Mouse (Mus musculus): ENCODE results near the gene Myrf. TPM values are rescaled to one million over a fixed set of nuclear protein-coding genes. Genes with fewer than 3 reads are reported as not detected.
A peak's percentile ranks its signal among the peaks of the same experiment; 100 is the strongest.

Myrf gene
- total RNA-seq, 4 experiments from 2014 or later, result 4.1 to 8.0 (median 7.2) TPM

- no peak for DNase-seq (ENCODE audit: low spot score)
Measured at GRCm38 (mm10) chr19:10248128-10248527, 7.6 kb upstream of the Myrf start.

DNA sequence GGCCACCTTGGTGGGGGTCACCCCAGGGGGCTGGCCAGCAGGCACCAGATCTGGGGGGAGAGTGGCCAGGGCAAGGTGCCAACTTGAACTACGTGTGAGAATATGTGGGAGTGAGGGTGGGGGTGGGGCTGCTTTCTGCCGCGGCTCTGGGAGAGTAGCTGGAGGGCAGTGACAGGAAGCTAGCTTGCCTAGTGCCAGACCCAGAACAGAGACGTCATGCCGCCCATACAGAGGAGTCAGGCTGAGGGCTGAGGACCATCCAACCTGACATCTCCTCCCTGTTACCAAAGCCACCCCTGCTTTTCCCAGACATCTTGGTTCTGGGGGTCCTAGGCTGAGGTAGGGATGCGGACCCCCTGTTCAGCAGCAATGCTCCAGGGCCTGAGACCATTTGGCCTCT is 6.6 kb upstream of the Myrf start:
- DNase-seq (ENCODE audit: low spot score), result no peak

GRCm38 (mm10) chr19:10244183-10244582 is 3.6 kb upstream of the Myrf start:
- peak; percentile 19 for DNase-seq (ENCODE audit: low spot score)

DNA sequence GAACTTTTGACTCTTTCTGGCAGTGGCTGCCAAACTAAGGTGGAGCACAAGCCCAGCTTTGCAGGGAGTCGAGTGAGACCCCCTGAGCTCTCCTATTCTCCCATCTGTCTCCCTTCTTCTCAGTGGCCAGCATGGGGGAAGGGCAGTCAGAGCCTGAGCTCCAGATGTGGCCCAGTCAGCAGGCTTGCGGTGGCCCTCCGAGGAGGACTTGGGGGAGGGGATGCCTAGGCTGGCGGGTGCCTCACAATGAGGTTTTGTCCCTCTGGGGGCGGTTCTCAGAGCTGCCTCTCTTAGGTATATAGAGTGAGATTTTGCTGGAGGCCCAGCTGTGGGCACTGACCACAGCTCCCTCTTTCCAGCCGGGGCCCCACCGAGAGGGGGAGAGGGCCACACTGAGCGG is 2.4 kb upstream of the Myrf start:
- no peak for DNase-seq (ENCODE audit: low spot score)

GRCm38 (mm10) chr19:10239975-10240653 is 434 bp downstream of the Myrf start:
- DNase-seq (ENCODE audit: low spot score), result no peak

- no peak for DNase-seq (ENCODE audit: low spot score)
Measured at GRCm38 (mm10) chr19:10239419-10239818, 1.1 kb downstream of the Myrf start.

GRCm38 (mm10) chr19:10238477-10238876 is 2.1 kb downstream of the Myrf start:
- DNase-seq (ENCODE audit: low spot score), result no peak

- no peak for DNase-seq (ENCODE audit: low spot score)
Measured at GRCm38 (mm10) chr19:10235784-10236565, 4.6 kb downstream of the Myrf start.

GRCm38 (mm10) chr19:10232327-10233017 is 8.1 kb downstream of the Myrf start:
- DNase-seq (ENCODE audit: low spot score), result no peak

DNA sequence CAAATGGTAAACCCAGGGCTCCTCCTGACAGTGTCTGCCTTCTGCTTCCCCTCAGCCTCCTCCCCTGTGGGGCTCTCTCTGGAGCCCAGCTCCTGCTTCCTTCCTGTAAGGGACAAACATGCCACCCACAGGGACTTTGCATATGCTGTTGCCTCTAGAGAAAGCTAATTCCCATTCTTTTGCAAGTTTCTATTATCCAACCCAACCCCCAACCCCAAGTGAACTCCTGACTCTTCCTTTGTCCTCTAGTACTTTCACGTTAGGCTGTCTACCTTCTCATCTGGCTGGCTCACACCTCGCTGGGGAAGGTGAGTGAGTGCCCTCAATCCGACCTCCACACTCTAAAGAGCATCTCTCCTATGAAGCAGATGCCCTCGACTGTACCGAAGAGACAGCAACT is 8.7 kb downstream of the Myrf start:
- no peak for DNase-seq (ENCODE audit: low spot score)

- no peak for DNase-seq (ENCODE audit: low spot score)
Measured at GRCm38 (mm10) chr19:10231016-10231415, 9.5 kb downstream of the Myrf start.

- no peak for DNase-seq (ENCODE audit: low spot score)
Measured at GRCm38 (mm10) chr19:10225767-10226166, 14.8 kb downstream of the Myrf start.

DNA sequence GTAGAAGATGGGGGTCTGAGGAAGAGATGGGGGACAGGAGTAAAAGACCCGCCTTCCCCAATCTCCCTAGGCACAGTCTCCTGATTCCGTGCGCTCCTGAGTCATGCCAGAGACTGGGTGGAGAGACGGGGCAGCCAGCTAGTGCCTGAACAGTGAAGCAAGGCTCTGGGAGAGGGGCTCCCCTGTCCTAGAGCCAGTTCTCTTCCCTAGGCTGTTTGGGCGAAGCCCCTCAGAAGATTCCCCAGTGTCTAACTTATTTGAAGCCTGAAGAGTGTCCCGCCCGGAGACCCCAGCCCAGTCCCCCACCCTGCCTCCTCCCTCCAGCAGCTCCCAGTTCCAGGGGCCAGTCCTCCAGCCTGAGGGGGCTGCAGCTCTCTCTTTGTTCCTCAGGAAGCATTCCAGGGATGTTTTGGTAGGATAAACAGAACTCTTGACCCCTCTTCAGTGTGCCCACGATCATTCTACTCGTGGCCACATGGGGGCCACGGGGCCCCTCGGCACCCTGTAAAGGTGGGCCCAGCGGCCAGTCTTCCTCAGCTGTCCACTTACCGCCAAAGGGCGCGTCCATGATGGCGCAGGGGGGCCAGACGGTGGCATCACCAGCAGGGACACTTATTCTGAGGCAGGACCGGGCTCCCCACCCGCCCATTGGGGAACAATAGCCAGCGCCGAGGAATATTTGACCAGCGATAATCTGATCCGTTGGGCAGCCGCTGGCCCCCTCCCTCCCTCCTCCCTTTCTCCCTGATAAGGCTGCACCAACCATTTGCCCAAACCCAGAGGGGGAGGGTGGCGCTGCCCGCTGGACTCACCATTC is 15.7 kb downstream of the Myrf start:
- DNase-seq (ENCODE audit: low spot score), result no peak

DNA sequence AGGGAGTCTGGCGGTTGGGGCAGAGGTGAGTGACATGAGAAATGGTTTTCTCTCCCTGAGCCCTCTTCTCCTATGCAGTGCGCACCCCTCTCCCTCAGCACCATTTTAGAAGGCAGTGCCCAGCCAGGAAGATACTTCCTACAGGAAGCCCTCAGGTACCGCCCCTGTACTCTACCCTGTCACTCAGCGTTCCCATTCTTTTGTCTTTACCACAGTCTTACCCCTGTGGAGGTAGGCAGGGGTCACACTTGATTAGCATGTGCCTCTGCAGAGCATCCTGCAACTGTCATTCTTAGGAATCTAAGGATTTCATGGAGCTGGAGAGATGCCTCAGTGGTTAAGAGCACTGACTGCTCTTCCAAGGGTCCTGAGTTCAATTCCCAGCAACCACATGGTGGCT is 17.0 kb downstream of the Myrf start:
- DNase-seq (ENCODE audit: low spot score), result no peak

- DNase-seq (ENCODE audit: low spot score), result no peak
Measured at GRCm38 (mm10) chr19:10222656-10223055, 17.9 kb downstream of the Myrf start.

DNA sequence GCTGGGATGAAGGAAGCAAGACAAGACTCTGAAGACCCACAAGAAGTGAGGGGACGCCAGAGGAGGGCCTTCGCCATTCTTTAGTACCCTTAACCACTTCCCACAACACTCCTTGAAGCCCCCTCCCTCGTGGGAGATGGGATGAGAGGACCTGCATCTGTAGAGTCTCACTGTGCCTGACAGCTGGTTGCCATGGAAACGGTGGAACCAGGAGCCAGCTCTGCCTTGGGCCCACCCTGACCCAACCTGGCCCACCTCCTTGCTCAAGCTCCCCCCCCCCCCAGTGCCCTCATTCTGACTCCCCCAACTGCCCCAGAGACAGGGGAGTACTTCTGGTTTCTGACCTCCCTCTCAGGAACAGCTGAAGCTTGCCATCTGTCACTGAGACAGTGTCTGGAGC is 19.0 kb downstream of the Myrf start:
- DNase-seq (ENCODE audit: low spot score), result no peak

- DNase-seq (ENCODE audit: low spot score), result no peak
Measured at GRCm38 (mm10) chr19:10219593-10219992, 21.0 kb downstream of the Myrf start.

- no peak for DNase-seq (ENCODE audit: low spot score)
Measured at GRCm38 (mm10) chr19:10219108-10219507, 21.4 kb downstream of the Myrf start.

- no peak for DNase-seq (ENCODE audit: low spot score)
Measured at GRCm38 (mm10) chr19:10216101-10216500, 24.4 kb downstream of the Myrf start.

- peak; percentile 55 for DNase-seq (ENCODE audit: low spot score)
Measured at GRCm38 (mm10) chr19:10213796-10214471, 26.6 kb downstream of the Myrf start.

DNA sequence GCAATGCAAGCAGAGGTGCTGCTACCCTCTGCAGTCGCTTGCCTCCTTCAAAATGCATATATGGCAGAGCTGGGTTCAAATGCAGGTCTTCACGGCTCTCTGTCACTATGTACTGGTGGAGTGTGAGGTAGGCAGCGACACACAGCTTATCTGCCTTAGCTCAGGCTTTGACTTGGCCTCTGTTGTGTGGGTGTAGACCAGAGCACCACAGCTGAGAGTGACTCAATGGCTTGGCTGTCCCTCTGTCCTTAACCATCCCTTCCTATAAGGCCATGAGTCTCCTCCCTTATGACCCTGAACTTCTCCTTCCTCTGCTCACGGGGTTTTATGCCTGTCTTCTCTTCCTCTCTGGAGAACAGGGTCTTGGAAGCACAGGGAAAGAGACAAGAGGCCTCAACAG is 29.7 kb downstream of the Myrf start:
- DNase-seq (ENCODE audit: low spot score), result no peak
